Mouse (Mus musculus) stomach, embryonic 15.5 days (tissue): ENCODE measurements around the gene Ace2. TPM values are rescaled to one million over a fixed set of nuclear protein-coding genes. Genes with fewer than 3 reads are reported as not detected.

ENCODE experiments used
- ATAC-seq: fragments of 200-750 bp; cut with Nextera tagmentation; 2 replicates; pipeline ENCODE4 v1.8.0; 2017; ENCODE audit warnings: low read depth, moderate number of reproducible peaks, moderate TSS enrichment; ENCODE audit not compliant: insufficient read depth, low FRiP score
- H3K27ac ChIP-seq: fragments of 300-500 bp; sonication (generic); 2 replicates; pipeline ENCODE4 v1.5.1; 2015; ENCODE audit warnings: mild to moderate bottlenecking, inconsistent platforms
- H3K27me3 ChIP-seq: fragments of 300-500 bp; sonication (generic); replicated peaks from 2 replicates; pipeline ENCODE4 v1.6.1; 2015; ENCODE audit warnings: inconsistent platforms
- H3K36me3 ChIP-seq: fragments of 300-500 bp; sonication (generic); 2 replicates; pipeline ENCODE4 v1.6.1; 2015; ENCODE audit warnings: inconsistent platforms
- H3K4me1 ChIP-seq: fragments of 300-500 bp; sonication (generic); 2 replicates; pipeline ENCODE4 v1.6.1; 2015; ENCODE audit warnings: inconsistent platforms
- H3K4me2 ChIP-seq: fragments of 300-500 bp; sonication (generic); 2 replicates; pipeline ENCODE4 v1.6.1; 2015; ENCODE audit warnings: mild to moderate bottlenecking, inconsistent platforms
- H3K4me3 ChIP-seq: fragments of 300-500 bp; sonication (generic); replicated peaks from 2 replicates; pipeline ENCODE4 v1.5.1; 2015; ENCODE audit warnings: inconsistent platforms
- H3K9ac ChIP-seq: fragments of 300-500 bp; sonication (generic); 2 replicates; pipeline ENCODE4 v1.6.1; 2015; ENCODE audit warnings: inconsistent platforms
- H3K9me3 ChIP-seq: fragments of 300-500 bp; sonication (generic); 2 replicates; pipeline ENCODE4 v1.6.1; 2016; ENCODE audit warnings: inconsistent platforms
- WGBS: fragments of 180-500 bp; shearing (Covaris S2); methylation state at CpG from one replicate; pipeline ENCODE4 v1.1.7; 2015; 5-methylcytosine and 5-hydroxymethylcytosine counted together
- polyA plus RNA-seq: library from polyadenylated mRNA; unstranded; fragments of >200 nt; fragmentation: Nextera tagmentation; extraction: Ambion mirVana; gene quantifications from 2 replicates; pipeline ENCODE4 v1.2.1, GENCODE M21; 2015

Gene Ace2
- polyA plus RNA-seq, 1 experiment from 2014 or later = 11.5 TPM

DNA sequence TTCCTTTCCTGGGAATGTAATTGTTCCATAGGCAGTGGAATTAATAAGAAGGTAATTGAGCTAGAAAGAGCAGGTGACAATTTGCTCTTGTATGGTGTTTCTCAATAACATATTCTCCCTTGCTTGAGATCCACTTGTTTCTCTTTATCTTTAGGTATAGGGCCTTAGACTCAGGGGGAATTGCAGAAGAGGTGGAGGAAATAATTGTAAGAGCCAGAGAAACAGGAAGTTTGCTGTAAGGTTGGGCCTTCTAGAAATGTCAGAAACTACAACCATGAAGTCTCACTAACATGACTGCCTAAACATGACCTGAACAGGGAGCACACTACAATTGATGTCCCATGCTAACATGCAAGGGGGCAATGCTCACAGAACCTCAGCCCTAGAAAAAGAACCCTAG, 50.7 kb downstream of the Ace2 start:
- Histone ChIP-seq H3K9ac (no peak overlapping the region), H3K27ac (no peak overlapping the region), H3K9me3 (no peaks in the 10 kb centered on the region), H3K4me2 (no peak overlapping the region), H3K4me1 (no peaks in the 10 kb centered on the region), H3K4me3 (no peak overlapping the region), H3K36me3 (no peaks in the 10 kb centered on the region), H3K27me3 (no peaks in the 10 kb centered on the region)
- no peak for ATAC-seq

DNA sequence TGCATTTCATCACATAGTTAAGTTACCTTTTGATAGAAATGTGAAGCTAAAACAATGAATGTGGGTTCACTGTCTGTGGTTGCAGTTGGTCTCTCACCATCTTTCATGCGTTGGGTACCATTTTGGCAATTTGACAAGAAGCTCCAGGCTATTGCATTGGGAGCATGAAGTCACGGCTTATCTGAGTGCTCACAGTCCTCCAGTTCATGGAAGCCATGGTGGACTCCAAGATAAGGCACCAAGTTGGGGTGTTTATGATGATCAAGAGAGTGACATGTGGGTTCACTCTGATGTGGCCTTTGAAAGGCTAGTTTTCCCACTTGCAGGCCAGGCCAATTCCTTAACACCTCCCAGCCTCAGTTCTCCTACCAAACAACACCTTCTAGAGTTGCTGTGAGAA, 58.5 kb downstream of the Ace2 start:
- H3K9me3 ChIP-seq = no peaks in the 10 kb centered on the region
- H3K4me2 ChIP-seq = no peak overlapping the region
- H3K27ac ChIP-seq = no peak overlapping the region
- 85% methylated on average over 2 of the region's 2 CpGs for WGBS
- H3K27me3 ChIP-seq = no peaks in the 10 kb centered on the region
- ATAC-seq = no peak
- no peak overlapping the region for H3K4me3 ChIP-seq
- no peaks in the 10 kb centered on the region for H3K36me3 ChIP-seq
- no peak overlapping the region for H3K9ac ChIP-seq
- no peaks in the 10 kb centered on the region for H3K4me1 ChIP-seq

DNA sequence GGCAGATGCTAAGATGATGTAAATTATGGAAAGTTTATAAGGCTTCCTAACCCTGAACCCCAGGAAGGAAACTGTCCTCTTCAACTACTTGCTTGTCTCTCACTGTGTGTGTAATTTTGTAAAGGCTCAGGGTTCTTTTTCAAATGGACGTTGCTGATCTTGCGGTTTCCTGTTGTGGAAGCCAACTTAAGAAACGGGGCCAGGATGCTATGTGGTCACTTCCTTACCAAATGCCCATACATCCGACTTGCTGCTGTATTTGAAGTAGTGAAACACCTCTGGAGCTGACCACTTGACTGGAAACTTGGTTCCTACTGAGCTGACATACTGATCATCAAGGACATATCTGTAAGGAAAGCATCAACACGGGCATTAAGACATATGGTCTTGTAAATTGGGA, 61.4 kb downstream of the Ace2 start:
- H3K27ac ChIP-seq = no peak overlapping the region
- H3K9ac ChIP-seq = no peak overlapping the region
- H3K4me3 ChIP-seq = no peak overlapping the region
- H3K9me3 ChIP-seq = no peaks in the 10 kb centered on the region
- H3K4me2 ChIP-seq = no peak overlapping the region
- H3K36me3 ChIP-seq = no peaks in the 10 kb centered on the region
- WGBS = 67% methylated on average over 5 of the region's 5 CpGs
- H3K4me1 ChIP-seq = no peaks in the 10 kb centered on the region
- no peaks in the 10 kb centered on the region for H3K27me3 ChIP-seq
- ATAC-seq = no peak

DNA sequence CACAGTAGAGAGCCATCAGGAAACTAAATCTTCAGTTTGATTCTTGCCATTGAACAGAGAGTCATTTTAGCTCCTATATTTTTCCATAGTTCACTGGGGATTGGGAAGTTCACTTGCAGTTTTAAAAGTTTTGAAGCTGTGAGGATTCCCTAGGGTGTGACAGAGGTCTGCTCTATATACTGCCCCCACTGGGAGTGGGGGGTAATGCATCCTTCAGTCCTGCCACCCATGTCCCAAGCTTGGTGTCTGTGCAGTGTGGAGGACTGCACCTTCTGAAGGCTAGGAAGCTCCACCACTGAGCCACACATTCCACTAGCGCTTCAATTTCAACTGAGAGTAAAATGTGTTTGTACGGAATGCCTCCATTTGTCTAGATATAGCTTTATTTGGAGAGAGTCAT, 82.9 kb downstream of the Ace2 start:
- 57% methylated on average over 2 of the region's 2 CpGs for WGBS
- no peak for ATAC-seq
- no peaks in the 10 kb centered on the region for H3K36me3 ChIP-seq

DNA sequence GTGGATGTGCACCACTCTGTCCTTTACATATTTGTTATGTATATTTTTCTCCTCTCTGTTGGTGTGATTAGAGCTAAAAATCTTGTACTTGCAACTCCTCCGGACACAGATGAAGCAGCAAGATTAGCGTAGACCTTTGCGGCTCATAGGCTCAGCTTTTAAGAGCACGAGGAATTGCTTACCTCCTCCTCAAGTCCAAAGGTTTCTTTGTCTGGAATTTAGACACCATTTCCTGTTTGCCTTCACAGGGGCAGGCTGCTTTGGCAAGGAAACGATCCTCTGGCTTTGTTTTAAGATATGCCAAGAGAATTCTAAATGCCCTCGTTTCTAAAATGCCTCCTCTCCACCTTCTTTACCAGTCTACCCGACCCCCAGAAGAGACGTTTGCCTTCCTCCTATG, 94.2 kb downstream of the Ace2 start:
- H3K4me2 ChIP-seq = no peak overlapping the region
- H3K9ac ChIP-seq = no peak overlapping the region
- H3K9me3 ChIP-seq = no peaks in the 10 kb centered on the region
- H3K4me1 ChIP-seq = no peaks in the 10 kb centered on the region
- 53% methylated on average over 8 of the region's 8 CpGs for WGBS
- no peak for ATAC-seq
- no peaks in the 10 kb centered on the region for H3K36me3 ChIP-seq
- H3K27ac ChIP-seq = no peak overlapping the region
- H3K27me3 ChIP-seq = no peaks in the 10 kb centered on the region
- H3K4me3 ChIP-seq = no peak overlapping the region

More for the DNA sequence above, 82.9 kb downstream of the Ace2 start:
- no peak overlapping the region for H3K9ac ChIP-seq
- H3K4me2 ChIP-seq = no peak overlapping the region
- H3K4me1 ChIP-seq = no peaks in the 10 kb centered on the region
- H3K4me3 ChIP-seq = no peak overlapping the region
- H3K27me3 ChIP-seq = no peaks in the 10 kb centered on the region
- no peak overlapping the region for H3K27ac ChIP-seq
- no peaks in the 10 kb centered on the region for H3K9me3 ChIP-seq

Other genes with a start within 250 kb of the Ace2 start
- gene Ap1s2, start 230.3 kb upstream of the Ace2 start, polyA plus RNA-seq = 22.5 and 23.5 TPM in 2 replicates
- 47.8 and 55.0 TPM in 2 replicates for gene Zrsr2, start 180.7 kb upstream of the Ace2 start, polyA plus RNA-seq
- gene Car5b, start 111.3 kb upstream of the Ace2 start, polyA plus RNA-seq = 0.99 and 1.3 TPM in 2 replicates
- gene Siah1b, start 62.8 kb upstream of the Ace2 start, polyA plus RNA-seq = 22.5 and 25.2 TPM in 2 replicates
- gene Cltrn, start 50.5 kb upstream of the Ace2 start, polyA plus RNA-seq = 10.5 and 14.9 TPM in 2 replicates
- gene Bmx, start 118.9 kb downstream of the Ace2 start, polyA plus RNA-seq = 0.39 and 0.64 TPM in 2 replicates
- 8.8 and 11.2 TPM in 2 replicates for gene Pir, start 130.0 kb downstream of the Ace2 start, polyA plus RNA-seq
- gene Vegfd, start 234.0 kb downstream of the Ace2 start, polyA plus RNA-seq = 5.5 and 6.3 TPM in 2 replicates